Mouse (Mus musculus) lung, postnatal 25 days (tissue): ENCODE results near the gene Camk2n1.
"Not testable (repeated sequence)": the region's sequence is repeated elsewhere in the genome, so short reads cannot be mapped to it uniquely, and the experiment has no call there.

Experiments
- DNase-seq: peaks from one replicate; pipeline ENCODE4 v3.0.0; 2022; ENCODE audit warnings: low spot score

Gene Camk2n1

DNA sequence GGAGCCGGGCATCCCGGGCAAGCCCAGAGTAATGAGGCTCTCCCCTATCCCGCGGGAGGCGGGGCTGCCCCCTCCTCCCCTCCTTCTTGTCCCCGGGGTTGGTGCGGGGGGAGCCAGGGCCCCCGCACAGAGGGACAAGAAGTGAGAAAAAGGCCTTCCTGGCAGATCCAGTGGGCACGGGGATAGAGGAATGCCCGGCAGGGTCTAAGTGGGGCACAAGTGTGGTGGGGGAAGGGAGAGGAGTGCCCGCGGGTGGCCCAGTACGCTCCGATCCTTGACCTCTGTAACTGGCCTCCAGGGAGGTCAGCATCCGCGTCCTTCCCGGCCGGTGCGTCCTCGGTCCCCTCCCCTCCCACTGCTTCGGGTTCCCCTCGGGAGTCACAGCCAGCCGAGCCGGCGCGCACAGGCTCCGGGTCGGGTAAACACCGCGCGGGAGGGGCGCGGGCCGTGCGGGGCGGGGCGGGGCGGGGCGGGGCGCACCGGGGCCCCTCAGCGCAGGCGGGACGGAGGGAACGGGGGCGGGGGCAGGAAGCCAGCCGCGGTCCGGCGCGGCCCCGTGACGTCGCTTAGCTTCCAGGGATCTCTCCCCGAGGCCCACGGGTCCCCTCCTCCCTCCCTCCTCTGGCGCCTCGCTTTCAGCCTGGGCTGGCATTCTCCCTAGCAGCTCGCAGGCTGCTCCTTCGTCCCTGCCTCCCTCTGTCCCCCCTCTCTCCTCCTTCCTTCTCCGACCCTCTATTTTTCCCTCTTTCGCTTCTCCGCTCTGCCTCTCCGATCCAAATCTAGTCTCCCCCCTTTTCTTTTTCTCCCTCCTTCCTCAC lies at the start of gene Camk2n1:
Gene Camk2n1, plus strand, starts transcription at position 562 of the 818 bp plus-strand sequence.
- peak; percentile 89 for DNase-seq

DNA sequence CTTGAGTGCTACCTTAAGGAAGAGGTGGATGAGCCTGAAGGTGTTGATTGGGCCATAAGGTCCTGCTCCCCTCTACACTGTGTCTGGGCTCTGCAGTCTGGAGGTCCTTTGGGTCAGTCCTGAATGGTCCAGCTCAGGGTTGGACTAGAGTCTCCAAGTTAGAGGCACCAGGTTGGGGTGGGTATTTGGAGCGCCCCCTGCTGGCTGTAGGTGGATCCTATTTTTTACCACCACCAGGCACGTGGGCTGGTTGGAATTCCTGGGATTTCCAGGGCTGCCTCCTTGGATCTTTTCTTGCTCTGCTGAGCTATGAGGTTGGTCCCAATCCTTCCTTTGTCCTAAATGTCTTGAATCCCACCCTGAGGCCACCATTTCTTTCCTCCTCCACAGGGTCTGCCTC lies 49.3 kb upstream of the Camk2n1 start:
- peak; percentile 24 for DNase-seq

DNA sequence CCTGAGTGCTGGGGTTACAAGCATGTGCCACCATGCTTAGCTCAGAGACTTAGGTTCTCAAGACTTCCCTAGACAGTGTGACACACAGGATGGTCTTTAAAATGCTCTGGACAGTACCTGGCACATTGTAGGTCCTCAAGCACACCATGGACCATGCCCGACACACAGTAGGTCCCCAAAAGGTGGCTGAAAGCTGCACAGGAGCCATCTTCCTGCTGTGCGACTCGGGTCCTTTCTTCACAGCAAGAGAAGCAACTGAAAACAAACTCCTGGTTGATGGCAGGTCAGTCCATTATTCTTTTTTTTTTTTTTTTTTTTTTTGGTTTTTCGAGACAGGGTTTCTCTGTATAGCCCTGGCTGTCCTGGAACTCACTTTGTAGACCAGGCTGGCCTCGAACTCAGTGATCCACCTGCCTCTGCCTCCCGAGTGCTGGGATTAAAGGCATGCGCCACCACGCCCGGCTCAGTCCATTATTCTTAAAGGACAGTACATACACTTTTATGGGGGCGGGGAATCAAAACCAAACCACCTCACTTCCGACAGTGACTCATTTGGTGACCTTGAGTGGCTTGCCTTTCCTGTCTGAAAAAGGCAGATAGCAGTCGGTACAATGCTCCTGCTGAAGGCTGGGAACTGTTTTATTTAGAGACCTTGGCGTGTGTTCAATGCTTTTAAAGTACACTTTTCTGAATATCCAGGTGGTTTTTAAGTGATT lies 46.5 kb upstream of the Camk2n1 start:
- DNase-seq = no peak

DNA sequence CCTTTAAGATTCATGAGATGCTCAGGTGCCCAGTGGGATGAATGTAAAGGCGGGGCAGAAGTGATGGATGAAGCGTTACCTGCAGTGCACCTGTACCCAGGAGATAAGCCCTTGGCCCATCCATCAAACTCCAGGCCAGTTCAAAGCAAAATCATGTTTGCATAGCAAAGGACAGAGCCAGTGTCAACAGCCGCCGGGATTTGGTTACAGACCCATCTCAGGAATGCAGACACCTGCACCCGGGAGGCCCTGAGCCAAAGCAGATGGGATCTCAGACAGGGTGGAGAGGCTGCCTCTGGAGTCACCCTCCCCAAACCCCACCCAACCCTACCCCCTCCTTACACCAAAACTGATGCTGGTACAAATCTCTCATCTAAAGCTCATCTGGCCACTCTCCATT lies 43.1 kb upstream of the Camk2n1 start:
- no peak for DNase-seq

DNA sequence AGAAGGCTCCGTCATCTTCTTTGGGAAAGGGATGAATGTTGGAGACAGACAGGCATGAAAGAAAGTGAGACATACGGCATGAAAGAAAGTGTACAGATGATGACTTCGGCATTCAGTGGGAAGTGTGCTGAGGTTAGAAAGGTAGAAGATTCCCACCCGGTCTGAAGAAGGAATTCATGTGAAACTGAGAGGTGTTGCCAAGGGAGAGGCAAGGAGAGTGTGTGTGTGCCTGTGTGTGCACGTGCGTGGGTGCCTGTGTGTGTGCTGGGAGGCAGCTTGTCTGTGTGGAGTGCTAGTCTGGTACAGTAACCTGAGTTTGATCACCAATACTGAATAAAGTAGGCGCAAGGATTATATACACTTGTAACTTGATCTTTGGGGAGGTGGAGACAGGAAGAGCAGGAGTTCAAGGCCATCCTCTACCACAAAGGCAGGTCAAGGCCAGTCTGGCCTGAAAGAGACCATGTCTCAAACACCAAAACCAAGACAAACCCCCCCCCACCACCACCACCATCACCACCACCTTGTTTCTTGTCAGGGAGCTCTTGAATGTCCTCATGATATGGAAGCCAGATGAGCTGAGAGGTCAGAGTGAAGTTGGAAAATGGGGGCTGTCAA lies 42.5 kb upstream of the Camk2n1 start:
- no peak for DNase-seq

DNA sequence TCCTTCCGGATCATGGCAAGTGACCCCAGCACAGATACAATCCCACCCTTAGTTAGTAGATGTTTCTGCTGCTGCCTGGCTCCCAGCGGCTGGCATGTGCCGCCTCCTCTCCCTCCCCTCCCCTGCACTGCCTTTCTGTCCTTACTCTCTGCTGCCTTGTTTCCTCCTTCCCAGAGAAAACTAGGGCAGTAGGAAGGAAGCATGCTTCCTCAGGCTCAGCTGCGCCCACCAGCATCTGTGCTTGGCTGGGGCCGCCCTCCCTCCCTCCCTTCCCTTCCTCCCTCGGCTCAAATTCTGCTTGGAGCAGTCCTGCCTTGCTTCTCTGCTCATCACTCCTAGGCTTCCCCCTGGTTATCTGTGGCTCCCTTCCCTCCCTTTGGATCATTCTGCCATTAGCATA lies 39.4 kb upstream of the Camk2n1 start:
- no peak for DNase-seq

DNA sequence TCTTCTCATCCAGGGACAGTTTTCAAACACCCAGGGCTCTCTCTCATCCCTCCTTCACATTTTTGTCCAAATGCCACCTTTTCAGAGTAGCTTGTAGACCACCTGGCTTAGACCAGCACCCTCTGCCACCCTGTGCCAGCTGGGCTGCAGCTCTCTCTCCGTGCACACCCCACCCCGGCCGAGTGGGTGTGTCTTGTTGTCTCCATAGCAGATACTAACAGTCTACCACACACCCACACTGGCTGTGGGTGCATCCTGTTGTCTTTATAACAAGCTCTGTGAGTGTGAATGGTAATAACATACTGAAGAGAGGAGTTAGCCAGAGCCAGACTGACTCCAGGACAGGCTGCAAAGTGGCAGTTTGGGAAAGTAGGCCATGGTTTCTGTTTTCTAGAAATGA lies 38.1 kb upstream of the Camk2n1 start:
- no peak for DNase-seq

DNA sequence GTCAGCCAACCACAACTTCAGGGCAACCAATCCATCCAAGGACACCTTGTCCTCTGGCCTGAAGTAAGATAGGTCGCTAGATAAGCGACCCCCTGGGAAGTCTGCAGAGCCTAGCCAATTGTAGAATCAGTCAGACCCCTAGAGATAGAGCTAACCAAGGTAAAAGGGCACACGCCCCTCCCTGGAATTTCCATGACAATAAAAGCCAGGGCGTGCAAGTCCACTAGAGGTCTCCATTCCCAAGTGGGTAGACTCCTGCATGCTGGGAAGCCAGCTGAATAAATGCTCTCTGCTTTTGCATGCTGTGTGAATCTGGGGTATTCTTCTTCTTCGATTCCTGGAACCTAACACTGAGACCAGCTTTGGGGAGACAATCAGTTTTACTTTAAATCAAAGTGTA lies 37.7 kb upstream of the Camk2n1 start:
- no peak for DNase-seq

DNA sequence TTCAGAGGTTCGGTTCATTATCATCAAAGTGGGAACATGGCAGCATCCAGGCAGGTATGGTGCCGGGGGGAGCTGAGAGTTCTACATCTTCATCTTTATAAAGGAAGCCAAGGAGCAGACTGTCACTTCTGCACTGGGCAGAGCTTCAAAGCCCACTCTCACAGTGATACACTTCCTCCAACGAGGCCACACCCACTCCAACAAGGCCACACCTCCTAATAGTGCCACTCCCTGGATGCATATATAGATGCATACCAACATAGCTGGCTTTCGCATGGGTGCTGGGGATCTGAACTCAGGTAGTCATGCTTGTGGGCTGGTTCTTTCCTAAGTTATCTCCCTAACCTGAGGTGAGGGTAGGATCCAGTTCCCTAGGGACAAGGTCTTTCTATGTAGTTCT lies 36.2 kb upstream of the Camk2n1 start:
- no peak for DNase-seq

DNA sequence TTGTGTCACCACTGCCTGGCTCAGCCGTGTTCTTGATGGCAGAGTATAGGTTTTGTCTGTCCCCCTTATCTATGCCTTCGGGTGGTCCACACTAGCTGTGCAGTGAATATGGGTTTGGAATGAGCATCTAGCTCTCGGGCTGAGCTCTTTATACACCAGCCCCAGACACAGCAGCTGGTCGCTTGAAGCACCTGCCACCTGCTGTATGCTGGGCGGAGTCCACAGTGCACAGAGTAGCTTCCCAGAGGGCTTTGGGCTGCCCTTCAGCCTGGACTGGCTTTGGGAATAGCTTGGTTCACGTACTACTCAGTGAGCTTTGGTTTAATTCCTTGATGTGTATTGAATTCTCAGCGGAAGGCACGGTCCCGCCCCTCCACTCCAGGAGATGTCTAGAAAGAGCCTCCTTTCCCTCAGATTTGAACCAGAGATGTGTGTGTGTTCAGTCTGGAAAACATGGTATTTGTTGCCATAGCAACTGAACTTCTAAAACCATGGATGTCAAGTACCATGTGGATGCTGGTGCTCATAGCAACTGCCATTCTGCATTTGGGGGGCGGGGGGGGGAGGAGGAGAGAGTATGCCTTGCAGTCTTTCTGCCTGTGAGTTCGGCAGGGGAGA lies 35.7 kb upstream of the Camk2n1 start:
- no peak for DNase-seq

DNA sequence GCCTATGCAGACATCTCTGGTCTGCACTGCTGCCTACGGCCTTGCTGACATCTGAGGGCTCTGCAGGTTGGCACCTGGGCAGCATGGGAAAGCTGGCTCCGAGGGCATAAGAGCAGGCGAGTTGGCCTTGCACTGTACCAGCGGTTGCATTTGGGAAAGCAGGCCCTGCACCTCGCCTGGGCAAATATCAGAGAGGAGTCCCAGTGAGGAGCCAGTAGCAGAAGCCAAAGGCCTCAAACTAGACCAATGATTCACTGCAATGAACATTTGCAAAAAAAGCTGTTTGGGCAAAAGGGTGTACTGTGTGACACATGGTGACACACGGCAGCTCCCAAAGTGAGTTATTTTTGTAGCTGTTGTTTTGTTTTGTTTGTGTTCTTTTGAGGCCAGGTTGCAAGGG lies 29.1 kb upstream of the Camk2n1 start:
- DNase-seq = no peak

DNA sequence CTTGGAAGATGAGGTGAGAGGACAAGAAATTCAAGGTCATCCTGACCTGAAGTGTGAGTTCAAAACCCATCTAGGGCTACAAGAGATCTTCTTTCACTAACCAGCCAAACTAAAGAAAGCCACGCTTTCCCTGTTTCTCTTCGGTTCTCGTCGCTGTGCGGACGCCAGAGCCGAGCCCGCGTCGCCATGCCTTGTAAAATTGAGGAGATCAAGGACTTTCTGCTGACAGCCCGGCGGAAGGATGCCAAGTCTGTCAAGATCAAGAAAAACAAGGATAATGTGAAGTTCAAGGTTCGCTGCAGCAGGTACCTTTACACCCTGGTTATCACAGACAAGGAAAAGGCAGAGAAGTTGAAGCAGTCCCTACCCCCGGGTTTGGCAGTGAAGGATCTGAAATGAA lies 28.5 kb upstream of the Camk2n1 start:
- not testable (repeated sequence) for DNase-seq

DNA sequence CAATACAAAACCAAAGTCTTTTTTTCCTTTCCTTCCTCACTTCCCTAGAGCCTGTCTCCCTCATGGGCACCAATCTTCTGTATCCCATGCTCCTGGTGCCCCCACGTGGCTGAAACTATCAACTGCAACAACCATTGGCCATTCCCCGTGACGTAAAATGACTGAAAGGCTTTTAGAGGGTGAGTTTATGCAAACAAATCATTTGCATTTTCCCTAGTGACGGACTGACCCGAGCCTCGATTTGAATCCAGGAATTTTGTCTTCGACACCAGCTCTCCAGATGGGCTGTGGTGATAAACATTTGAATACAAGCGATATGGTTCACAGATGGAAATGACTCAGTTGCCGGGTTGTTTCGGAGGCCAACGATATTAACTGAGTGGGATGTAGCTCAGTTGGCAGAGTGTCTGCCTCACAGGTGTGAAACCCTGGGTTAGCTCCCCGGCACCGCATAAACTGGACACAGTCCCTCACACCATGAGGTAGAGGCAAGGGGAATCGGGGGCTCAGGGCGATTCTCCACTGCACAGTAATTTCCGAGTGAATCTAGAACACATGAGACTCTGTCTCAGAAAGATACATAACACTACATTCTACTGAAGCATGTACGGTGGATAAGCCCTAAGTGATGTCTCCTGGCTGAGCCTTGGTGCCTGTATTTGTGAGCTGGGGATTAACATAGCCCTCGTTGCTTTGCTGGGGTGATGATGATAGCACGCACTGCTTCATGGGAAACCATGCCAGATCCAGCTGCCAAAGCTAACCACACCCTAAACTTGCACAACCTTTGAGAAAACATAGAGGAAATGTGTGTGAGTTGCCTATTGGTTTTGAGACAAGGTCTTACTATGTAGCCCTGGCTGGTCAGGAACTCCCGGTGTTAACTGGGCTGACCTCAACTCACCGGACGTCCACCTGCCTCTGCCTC lies 27.1 kb upstream of the Camk2n1 start:
- peak; percentile 84 for DNase-seq

DNA sequence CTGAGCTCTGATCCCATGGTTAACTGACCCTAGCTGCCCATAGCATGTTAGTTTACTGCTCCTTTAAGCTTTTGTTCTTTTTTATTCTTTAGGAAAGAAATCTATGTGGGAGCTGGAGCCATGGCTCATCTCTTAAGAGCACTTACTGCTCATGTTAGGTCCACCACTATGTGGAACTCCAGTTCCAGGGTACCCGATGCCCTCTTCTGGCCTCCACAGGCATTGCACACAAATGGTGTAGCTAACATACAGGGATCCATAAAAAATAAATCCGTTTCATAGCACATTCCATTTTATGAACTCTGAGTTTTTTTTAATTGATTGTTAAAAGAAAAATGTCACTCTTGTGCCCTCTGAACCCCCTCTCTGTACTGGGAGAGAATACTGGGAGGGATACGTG lies 24.3 kb upstream of the Camk2n1 start:
- DNase-seq = no peak

DNA sequence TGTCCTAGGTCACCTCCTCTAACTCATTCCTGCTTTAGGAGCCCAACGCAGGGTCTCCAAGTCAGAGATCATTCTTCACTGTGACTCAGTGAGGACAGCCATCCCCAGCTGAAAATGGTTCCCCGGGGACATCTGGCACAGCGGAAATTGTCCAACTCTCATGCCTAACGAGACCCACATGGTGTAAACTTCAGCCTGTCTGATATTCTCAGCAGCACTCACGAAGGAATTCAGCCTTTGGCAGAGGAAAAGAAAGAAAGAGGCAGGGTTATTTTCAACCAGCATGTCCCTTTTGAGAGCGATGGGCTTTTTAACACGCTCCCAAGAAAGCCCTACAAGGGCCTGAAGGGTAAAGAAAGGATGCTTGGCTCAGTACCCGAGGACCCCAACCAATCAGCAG lies 22.8 kb upstream of the Camk2n1 start:
- DNase-seq = peak; percentile 58

DNA sequence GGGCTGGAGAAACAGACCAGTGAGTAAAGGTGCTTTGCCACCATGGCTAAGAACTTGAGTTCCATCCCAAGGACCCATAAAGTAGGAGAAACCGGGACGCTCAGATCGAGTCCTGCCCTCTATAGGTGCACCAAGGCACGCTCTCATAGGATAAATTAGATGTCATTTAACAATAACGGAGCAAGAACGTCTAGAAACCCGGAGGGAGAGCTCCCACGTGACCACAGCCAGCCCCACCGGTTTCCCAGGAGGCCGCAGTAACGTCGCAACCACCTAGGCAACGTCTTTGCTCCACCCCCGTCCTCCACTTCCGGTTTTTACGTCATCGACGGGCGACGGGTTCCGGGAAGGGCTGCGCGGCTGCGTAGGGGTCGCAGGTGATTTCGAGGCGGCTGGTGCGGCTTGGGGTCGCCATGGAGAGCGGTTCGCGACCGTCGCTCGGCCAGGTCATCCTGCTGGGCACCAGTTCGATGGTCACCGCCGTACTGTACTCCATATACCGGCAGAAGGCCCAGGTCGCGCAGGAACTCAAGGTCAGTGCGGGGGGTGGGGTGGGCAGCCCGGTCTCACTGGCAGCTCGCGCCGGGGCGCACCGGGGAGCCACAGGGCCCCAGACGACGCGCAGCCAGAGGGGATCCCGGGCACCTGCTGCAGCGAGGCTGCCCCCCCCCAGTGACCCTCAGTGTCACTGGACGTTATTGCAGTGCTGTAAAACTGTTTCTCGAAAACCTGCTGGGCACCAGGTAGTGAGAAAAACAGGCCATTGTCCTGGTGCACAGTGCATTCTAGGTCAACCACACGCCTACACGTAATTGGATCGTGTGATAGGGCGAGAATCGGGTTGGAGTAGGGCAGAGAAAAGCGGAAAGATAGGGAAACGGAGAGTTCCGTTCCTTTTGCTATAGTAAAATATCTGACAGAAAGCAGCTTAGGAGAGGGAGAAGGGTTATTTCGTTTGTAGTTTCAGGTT lies 19.5 kb upstream of the Camk2n1 start, which contains the start of gene Mul1:
Gene Mul1, plus strand, starts transcription at position 325 of the 970 bp plus-strand sequence.
- peak; percentile 95 for DNase-seq

DNA sequence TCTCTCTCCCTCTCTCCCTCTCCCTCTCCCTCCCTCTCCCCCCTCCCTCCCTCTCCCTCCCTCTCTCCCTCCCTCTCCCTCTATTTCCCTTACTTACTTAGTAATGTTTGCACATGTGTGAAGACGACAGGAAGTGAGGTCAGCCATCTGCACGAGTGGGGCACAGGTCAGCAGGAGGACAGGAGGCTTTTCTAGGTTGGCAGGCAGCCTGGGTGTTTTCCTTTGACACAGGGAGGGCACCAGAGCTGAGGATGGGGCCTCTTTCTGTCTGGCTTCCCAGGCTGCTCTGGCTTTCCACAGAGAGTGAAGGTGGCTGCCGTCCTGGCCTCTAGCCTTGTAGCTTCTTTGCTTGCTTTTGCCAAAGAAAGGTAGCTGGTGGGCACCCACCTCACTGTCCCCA lies 14.1 kb upstream of the Camk2n1 start:
- no peak for DNase-seq

DNA sequence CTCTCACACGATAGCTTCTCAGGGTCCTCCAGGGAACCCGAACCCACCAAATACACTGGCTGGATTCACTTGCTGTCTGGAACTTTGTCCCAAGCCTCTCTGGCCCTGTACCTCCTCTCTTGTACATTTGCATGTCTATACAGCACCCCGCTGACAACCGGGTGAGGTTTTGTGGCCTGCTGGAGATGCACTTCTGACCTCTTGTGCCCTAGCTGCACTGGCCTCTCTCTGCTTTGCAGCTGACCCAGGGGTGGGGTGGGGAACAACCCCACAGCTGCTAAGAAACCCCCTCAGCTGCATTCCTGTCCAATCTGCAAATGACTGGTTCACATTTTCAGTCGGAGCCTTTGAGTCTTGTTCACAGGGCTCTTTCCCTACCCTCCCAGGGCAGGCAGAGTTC lies 9.2 kb upstream of the Camk2n1 start:
- no peak for DNase-seq

DNA sequence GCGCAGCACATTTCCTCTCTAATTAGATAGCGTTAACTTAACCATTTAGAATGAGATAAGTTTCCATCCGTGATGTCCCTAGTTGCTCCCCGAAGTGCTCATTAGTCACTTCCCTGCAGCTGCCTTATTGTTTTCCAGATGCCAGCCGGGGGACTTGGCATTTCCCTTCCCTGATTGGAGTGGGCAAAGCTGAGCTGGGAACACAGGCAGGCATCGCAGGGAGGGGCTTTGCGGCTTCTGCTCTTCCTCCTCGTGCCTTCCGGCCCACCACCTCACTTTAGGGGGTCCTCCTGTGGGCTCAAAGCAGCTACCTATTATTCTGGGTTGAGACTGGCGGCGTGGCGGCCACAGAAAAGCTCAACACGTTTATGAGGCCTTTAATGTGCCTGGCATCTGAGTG lies 7.1 kb upstream of the Camk2n1 start:
- DNase-seq = no peak

DNA sequence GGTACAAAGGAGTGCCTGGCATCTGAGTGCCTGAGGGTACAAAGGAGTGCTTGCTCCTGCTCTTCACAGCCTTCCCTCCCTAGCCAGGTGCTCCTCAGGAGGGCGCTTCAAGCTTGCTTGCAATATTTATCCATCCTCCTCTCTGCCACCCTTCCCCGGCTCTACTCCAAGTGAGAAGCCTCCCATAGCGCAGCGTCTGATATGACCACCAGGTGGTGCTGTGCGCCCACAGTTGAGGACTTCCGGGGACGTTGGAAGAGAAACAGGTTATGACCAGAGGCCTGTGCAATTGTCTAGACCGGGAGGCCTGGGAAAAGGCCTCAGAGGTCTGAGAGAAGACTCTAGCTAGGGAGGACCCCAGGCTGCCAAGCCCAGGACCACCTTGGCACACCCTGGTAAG lies 6.7 kb upstream of the Camk2n1 start:
- peak; percentile 92 for DNase-seq
